Mouse (Mus musculus) spleen, embryonic (tissue): ENCODE measurements around the gene Cdh12.
"Not testable (repeated sequence)": the region's sequence is repeated elsewhere in the genome, so short reads cannot be mapped to it uniquely, and the experiment has no call there.

Experiments used
- CTCF ChIA-PET: fragments of 350-600 bp; sonication (Branson Sonifier 250); formaldehyde crosslinking; loops from one replicate; lab custom pipeline; 2022; lab: Charles Lee

The Cdh12 gene

GRCm38 (mm10) chr15:21092824-21093223 is 643.8 kb downstream of the Cdh12 start:
- CTCF ChIA-PET, result no interaction called here

- CTCF ChIA-PET, result no interaction called here
Measured at GRCm38 (mm10) chr15:21109009-21109841, 660.2 kb downstream of the Cdh12 start.

- CTCF ChIA-PET, result no interaction called here
Measured at GRCm38 (mm10) chr15:21109889-21110500, 660.9 kb downstream of the Cdh12 start.

- CTCF ChIA-PET, result no interaction called here
Measured at GRCm38 (mm10) chr15:21110874-21111603, 662.0 kb downstream of the Cdh12 start.

GRCm38 (mm10) chr15:21114775-21115174 is 665.7 kb downstream of the Cdh12 start:
- CTCF ChIA-PET, result not testable (repeated sequence)

GRCm38 (mm10) chr15:21130660-21131059 is 681.6 kb downstream of the Cdh12 start:
- CTCF ChIA-PET, result no interaction called here

GRCm38 (mm10) chr15:21132999-21133398 is 683.9 kb downstream of the Cdh12 start:
- CTCF ChIA-PET, result no interaction called here

- CTCF ChIA-PET, result no interaction called here
Measured at GRCm38 (mm10) chr15:21146896-21147295, 697.8 kb downstream of the Cdh12 start.

GRCm38 (mm10) chr15:21153602-21154001 is 704.5 kb downstream of the Cdh12 start:
- CTCF ChIA-PET, result no interaction called here

- CTCF ChIA-PET, result no interaction called here
Measured at GRCm38 (mm10) chr15:21179727-21180126, 730.7 kb downstream of the Cdh12 start.

- CTCF ChIA-PET, result no interaction called here
Measured at GRCm38 (mm10) chr15:21180191-21180590, 731.1 kb downstream of the Cdh12 start.

- CTCF ChIA-PET, result no interaction called here
Measured at GRCm38 (mm10) chr15:21185799-21186198, 736.7 kb downstream of the Cdh12 start.

- CTCF ChIA-PET, result not testable (repeated sequence)
Measured at GRCm38 (mm10) chr15:21210089-21210488, 761.0 kb downstream of the Cdh12 start.

GRCm38 (mm10) chr15:21223006-21223405 is 773.9 kb downstream of the Cdh12 start:
- CTCF ChIA-PET, result no interaction called here

GRCm38 (mm10) chr15:21261318-21261717 is 812.3 kb downstream of the Cdh12 start:
- CTCF ChIA-PET, result no interaction called here

- CTCF ChIA-PET, result no interaction called here
Measured at GRCm38 (mm10) chr15:21269856-21270255, 820.8 kb downstream of the Cdh12 start.

- CTCF ChIA-PET, result no interaction called here
Measured at GRCm38 (mm10) chr15:21297051-21297450, 848.0 kb downstream of the Cdh12 start.

GRCm38 (mm10) chr15:21315457-21315856 is 866.4 kb downstream of the Cdh12 start:
- CTCF ChIA-PET, result no interaction called here

GRCm38 (mm10) chr15:21343853-21344252 is 894.8 kb downstream of the Cdh12 start:
- CTCF ChIA-PET, result no interaction called here

GRCm38 (mm10) chr15:21344323-21344722 is 895.3 kb downstream of the Cdh12 start:
- CTCF ChIA-PET, result no interaction called here

- CTCF ChIA-PET, result no interaction called here
Measured at GRCm38 (mm10) chr15:21344749-21345148, 895.7 kb downstream of the Cdh12 start.

GRCm38 (mm10) chr15:21355356-21356101 is 906.5 kb downstream of the Cdh12 start:
- CTCF ChIA-PET, result no interaction called here
